ENCODE assay signal across 8 mouse cellular contexts in the genomic region with DNA sequence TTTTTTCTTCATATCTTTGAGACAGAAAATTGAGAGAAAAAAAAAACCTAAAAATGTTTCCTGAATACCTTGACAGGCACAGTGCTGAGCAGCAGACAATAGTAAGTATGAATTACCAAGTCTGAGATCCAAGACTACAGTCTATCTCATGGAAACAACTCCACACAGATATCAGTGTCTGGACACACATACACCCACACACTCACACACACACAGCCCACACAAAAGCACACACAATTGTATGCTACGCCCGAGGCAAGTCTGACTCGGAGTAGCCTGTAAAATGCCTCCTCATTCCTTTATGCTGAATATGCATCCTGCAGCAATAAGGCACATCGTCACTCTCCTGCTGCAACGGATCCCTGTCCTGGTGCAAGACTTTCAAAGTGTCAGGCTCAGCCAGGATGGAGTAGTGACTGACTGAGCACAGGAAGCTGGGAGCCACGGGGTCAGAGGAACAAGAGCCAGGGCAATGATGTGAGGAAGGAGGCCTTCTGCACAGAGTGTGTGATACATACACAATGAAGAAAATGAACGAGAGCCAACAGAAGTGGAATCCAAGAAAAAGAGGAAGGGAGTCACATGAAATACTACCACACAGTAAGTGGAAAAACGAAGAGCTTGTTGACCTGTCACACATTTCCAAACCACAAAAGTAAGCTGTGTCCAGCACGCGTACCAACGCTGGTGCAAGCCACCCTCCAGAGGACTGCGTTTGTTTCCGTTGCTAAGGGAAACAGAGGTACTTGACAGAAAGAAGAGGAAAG. TPM values are rescaled to one million over a fixed set of nuclear protein-coding genes. Genes with fewer than 3 reads are reported as not detected.
DNase-seq lines count a peak whose midpoint lies in the region; ATAC-seq and TF ChIP-seq lines count a peak whose summit lies in the region.

No protein-coding gene starts in this region.

- DNase-seq in frontal cortex, adult 2 months (ENCODE audit: extremely low spot score in 1 of 2, low spot score in 1 of 2), result no peak
- DNase-seq in hindbrain, postnatal 0 days (ENCODE audit: low spot score), result no peak
- no peak for DNase-seq in right cerebral cortex, adult 2 months (ENCODE audit: low spot score in 2 of 2)
- no peak for DNase-seq in right cerebral cortex, postnatal 14 days
- DNase-seq in ovary, postnatal 36 days (ENCODE audit: low spot score), result no peak

- H3K9ac ChIP-seq in hindbrain, postnatal 0 days (replicated peaks; ENCODE audit: low read length), result no peak overlapping the region

- peak overlapping the region; percentile 62; the same call in 1 of the 2 replicates for H3K27ac ChIP-seq in brown adipose tissue, adult 24 weeks (replicated peaks; ENCODE audit: low read depth, low read length)
- H3K27ac ChIP-seq in hindbrain, postnatal 0 days, result no peak overlapping the region

- H3K9me3 ChIP-seq in hindbrain, postnatal 0 days (ENCODE audit: low read length), result no peaks in the 10 kb centered on the region

- no peaks in the 10 kb centered on the region for H3K27me3 ChIP-seq in hindbrain, postnatal 0 days (ENCODE audit: insufficient read depth, low read length)

- no peak overlapping the region for H3K4me2 ChIP-seq in hindbrain, postnatal 0 days (ENCODE audit: low read depth, low read length)

- no peak for TF ChIP-seq CTCF in hindbrain, postnatal 0 days (IDR thresholded peaks at IDR 0.05; ENCODE audit: low read depth)

- no peak overlapping the region for H3K4me3 ChIP-seq in brown adipose tissue, adult 24 weeks (ENCODE audit: insufficient read depth, low read depth, low read length)
- no peak overlapping the region for H3K4me3 ChIP-seq in hindbrain, postnatal 0 days (ENCODE audit: low read length)

- H3K4me1 ChIP-seq in brown adipose tissue, adult 24 weeks (ENCODE audit: control insufficient read depth, insufficient read depth, insufficient read length, low read length), result peaks cover 8% of the 10 kb centered on the region
- H3K4me1 ChIP-seq in hindbrain, postnatal 0 days (ENCODE audit: insufficient read depth, low read length), result 0 out of 2 replicates have a peak, but pooled peaks cover 5% of the 10 kb centered on the region

- WGBS in hindbrain, postnatal 0 days, result 36% methylated on average over 13 of the region's 13 CpGs

- peak; percentile 64 for ATAC-seq in frontal cortex, adult (ENCODE audit: low TSS enrichment)
- ATAC-seq in hindbrain, postnatal 0 days, result peak; percentile 54; the same call in 1 of the 2 replicates
- ATAC-seq in megakaryocyte, adult 5-6 weeks (ENCODE audit: poor library complexity, severe bottlenecking), result peak; percentile 86

- no peaks in the 10 kb centered on the region for H3K36me3 ChIP-seq in hindbrain, postnatal 0 days (ENCODE audit: insufficient read depth, low read length)

RNA-seq across cellular contexts. Expression of a gene that starts 10.9 kb away (rescaled TPM):
- 69.4 and 75.8 TPM in 2 replicates for polyA plus RNA-seq in frontal cortex, adult 2 months (2012; rRNA removed)
- 0.59 and 0.92 TPM in 2 replicates for polyA plus RNA-seq in brown adipose tissue, adult 24 weeks (2012; ENCODE audit: insufficient read depth, insufficient read length, missing spikeins)
- total RNA-seq in hindbrain, postnatal 0 days (2014; rRNA removed), result 81.7 and 91.2 TPM in 2 replicates
- 46.1 and 46.2 TPM in 2 replicates for polyA plus RNA-seq in hindbrain, postnatal 0 days (2015; fragmentation: Nextera tagmentation; extraction: Ambion mirVana)
- total RNA-seq in megakaryocyte, adult 5-6 weeks (2015), result 0.40 TPM in 1 of 2 replicates, not detected in the other
- total RNA-seq in megakaryocyte, adult 5-6 weeks (2017), result 0.04 and 0.18 TPM in 2 replicates

Comparison
In these comparisons a context has a peak if more than half of its experiments do, and no peak if none do; other contexts are left out.
1. RNA of a gene that starts 10.9 kb away (polyA plus RNA-seq): 69.4 to 75.8 TPM in frontal cortex, adult 2 months and 46.1 to 46.2 TPM in hindbrain, postnatal 0 days; 0.59 to 0.92 TPM in brown adipose tissue, adult 24 weeks; every median in the first group is over 10 times any median in the second.
2. Peak in every context shown above with its lines, with median percentiles within 50 percentile points of each other: ATAC-seq.